Mouse (Mus musculus) embryonic fibroblast, embryonic 13.5 days (primary cell): ENCODE data around the gene C1qtnf1.

Experiments used
- CTCF ChIP-seq: IDR thresholded peaks from 2 replicates; pipeline ENCODE4 v1.5.1; 2011; ENCODE audit warnings: mild to moderate bottlenecking, control low read depth, low read length, moderate library complexity, borderline replicate concordance; ENCODE audit not compliant: insufficient read depth
- POLR2A ChIP-seq: IDR thresholded peaks from 2 replicates; pipeline ENCODE4 v1.6.1; 2011; ENCODE audit warnings: low read depth, mild to moderate bottlenecking, control low read depth, low read length, moderate library complexity

- TF ChIP-seq POLR2A (no peak), CTCF (no peak)
Measured at GRCm38 (mm10) chr11:118406521-118406920, 21.5 kb upstream of the C1qtnf1 start.
